ENCODE assay signal across 8 mouse cellular contexts in the genomic region with DNA sequence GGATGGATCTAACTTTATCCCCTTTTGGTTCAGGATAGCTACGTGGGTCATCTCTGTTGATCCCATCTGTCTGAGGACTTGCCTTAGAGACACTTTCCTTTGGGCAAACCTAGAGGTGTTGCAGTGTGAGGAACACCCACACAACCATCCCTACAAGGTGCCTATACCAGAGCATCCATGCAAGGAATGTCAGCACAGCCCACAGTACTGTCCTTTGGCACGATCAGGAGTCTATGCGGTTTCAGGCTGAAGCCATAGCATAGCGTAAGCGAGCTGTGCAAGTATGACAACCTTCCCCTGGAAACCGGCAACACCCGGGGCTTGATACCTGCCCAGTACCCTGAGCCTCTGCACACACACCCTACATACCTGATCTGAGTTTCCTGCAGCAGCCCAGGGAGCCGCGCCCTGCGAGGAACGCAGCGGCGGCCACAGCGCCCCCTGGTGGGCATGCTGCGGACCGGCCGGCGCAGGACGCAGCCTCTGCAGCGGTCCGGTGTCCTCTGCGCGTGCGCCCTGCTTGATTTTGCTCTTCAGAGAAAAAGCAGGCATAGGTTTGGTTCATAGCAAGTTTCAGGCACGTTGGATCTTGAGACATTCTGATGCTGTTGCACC.
DNase-seq lines count a peak whose midpoint lies in the region; ATAC-seq and TF ChIP-seq lines count a peak whose summit lies in the region.

No protein-coding gene starts in this region.

- TF ChIP-seq POLR2A in ES-Bruce4 (IDR thresholded peaks at IDR 0.05; ENCODE audit: insufficient read depth, low read length) = no peak
- no peak for TF ChIP-seq POLR2A in testis, adult 2 months (IDR thresholded peaks at IDR 0.05; ENCODE audit: control insufficient read depth, low read depth, low read length)

- H3K27ac ChIP-seq in ES-Bruce4 (ENCODE audit: insufficient read depth, low read length) = no peak overlapping the region
- no peak overlapping the region for H3K27ac ChIP-seq in forebrain, embryonic 16.5 days (ENCODE audit: low read length)
- no peak overlapping the region for H3K27ac ChIP-seq in liver, embryonic 16.5 days (ENCODE audit: low read length)
- peak overlapping the region; percentile 60 for H3K27ac ChIP-seq in neural tube, embryonic 15.5 days (replicated peaks)
- H3K27ac ChIP-seq in testis, adult 2 months (ENCODE audit: control insufficient read depth, insufficient read depth, low read depth, low read length) = no peak overlapping the region

- H3K9ac ChIP-seq in ES-Bruce4 (ENCODE audit: low read depth, poor library complexity, severe bottlenecking) = 0 out of 2 replicates have a peak overlapping the region, but pooled peaks have one; percentile 48
- peak overlapping the region; percentile 51 for H3K9ac ChIP-seq in forebrain, embryonic 16.5 days (replicated peaks; ENCODE audit: low read depth, low read length)
- H3K9ac ChIP-seq in liver, embryonic 16.5 days (ENCODE audit: low read depth, low read length) = no peak overlapping the region
- H3K9ac ChIP-seq in neural tube, embryonic 15.5 days (replicated peaks) = peak overlapping the region; percentile 33; the same call in 1 of the 2 replicates

- intact Hi-C loops in heart, postnatal 25 days (cut with DNase I) = no loop called here

- WGBS in forebrain, embryonic 16.5 days = 9% methylated on average over 25 of the region's 25 CpGs
- WGBS in liver, embryonic 16.5 days (ENCODE audit: insufficient replicate concordance) = 9% methylated on average over 25 of the region's 25 CpGs
- WGBS in neural tube, embryonic 15.5 days = 7% methylated on average over 25 of the region's 25 CpGs

- DNase-seq in cerebellum, adult 18-20 months = peak; percentile 84 to 93
- peak; percentile 46 for DNase-seq in heart, postnatal 25 days (ENCODE audit: low spot score)
- peak; percentile 80 for DNase-seq in layer of hippocampus, adult 11-12 months (ENCODE audit: low spot score)

- H3K36me3 ChIP-seq in ES-Bruce4 (ENCODE audit: control insufficient read depth, insufficient read depth, low read length, poor library complexity, severe bottlenecking) = no peaks in the 10 kb centered on the region
- H3K36me3 ChIP-seq in forebrain, embryonic 16.5 days (ENCODE audit: control insufficient read depth, insufficient read depth) = no peaks in the 10 kb centered on the region
- H3K36me3 ChIP-seq in liver, embryonic 16.5 days (ENCODE audit: control insufficient read depth, insufficient read depth) = no peaks in the 10 kb centered on the region
- no peaks in the 10 kb centered on the region for H3K36me3 ChIP-seq in neural tube, embryonic 15.5 days
- H3K36me3 ChIP-seq in testis, adult 2 months (ENCODE audit: control insufficient read depth, insufficient read depth, low read length) = no peaks in the 10 kb centered on the region

- H3K4me1 ChIP-seq in ES-Bruce4 (ENCODE audit: control insufficient read depth, insufficient read depth, low read length) = peaks cover 2% of the 10 kb centered on the region
- peaks cover 4% of the 10 kb centered on the region for H3K4me1 ChIP-seq in forebrain, embryonic 16.5 days (replicated peaks; ENCODE audit: control insufficient read depth, insufficient read depth, low read length)
- H3K4me1 ChIP-seq in liver, embryonic 16.5 days (ENCODE audit: control insufficient read depth, low read depth, low read length) = no peaks in the 10 kb centered on the region
- H3K4me1 ChIP-seq in neural tube, embryonic 15.5 days = peaks cover 18% of the 10 kb centered on the region
- H3K4me1 ChIP-seq in testis, adult 2 months (ENCODE audit: control insufficient read depth, insufficient read depth, low read length) = peaks cover 7% of the 10 kb centered on the region

- H3K9me3 ChIP-seq in ES-Bruce4 (replicated peaks; ENCODE audit: control insufficient read depth, insufficient read depth, low read length, poor library complexity, severe bottlenecking) = peaks cover 3% of the 10 kb centered on the region; the same call in 1 of the 2 replicates
- 0 out of 2 replicates have a peak, but pooled peaks cover 3% of the 10 kb centered on the region for H3K9me3 ChIP-seq in forebrain, embryonic 16.5 days (ENCODE audit: control insufficient read depth, low read length)
- peaks cover 2% of the 10 kb centered on the region; the same call in 1 of the 2 replicates for H3K9me3 ChIP-seq in liver, embryonic 16.5 days (replicated peaks; ENCODE audit: control insufficient read depth, low read length)
- H3K9me3 ChIP-seq in neural tube, embryonic 15.5 days (replicated peaks) = no peaks in the 10 kb centered on the region

- peak; percentile 95 for TF ChIP-seq CTCF in ES-Bruce4 (IDR thresholded peaks at IDR 0.05; ENCODE audit: low read depth, low read length)
- peak; percentile 97 for TF ChIP-seq CTCF in testis, adult 2 months (IDR thresholded peaks at IDR 0.05; ENCODE audit: control insufficient read depth, insufficient read depth, insufficient replicate concordance, low read depth, low read length)

- TF ChIP-seq EP300 in ES-Bruce4 (IDR thresholded peaks at IDR 0.05; ENCODE audit: insufficient read depth, low read depth, low read length) = no peak

- H3K27me3 ChIP-seq in ES-Bruce4 (ENCODE audit: control insufficient read depth, insufficient read depth, low read length, poor library complexity, severe bottlenecking) = no peaks in the 10 kb centered on the region
- H3K27me3 ChIP-seq in forebrain, embryonic 16.5 days (replicated peaks; ENCODE audit: control insufficient read depth, insufficient read depth, low read length) = no peaks in the 10 kb centered on the region
- no peaks in the 10 kb centered on the region for H3K27me3 ChIP-seq in liver, embryonic 16.5 days (ENCODE audit: control insufficient read depth, insufficient read depth, low read depth, low read length)
- no peaks in the 10 kb centered on the region for H3K27me3 ChIP-seq in neural tube, embryonic 15.5 days (replicated peaks)
- H3K27me3 ChIP-seq in testis, adult 2 months (ENCODE audit: control insufficient read depth, insufficient read depth, low read length) = no peaks in the 10 kb centered on the region

- peak; percentile 92 for ATAC-seq in forebrain, embryonic 16.5 days
- peak; percentile 41; the same call in 1 of the 2 replicates for ATAC-seq in liver, embryonic 16.5 days (ENCODE audit: low read depth)
- ATAC-seq in neural tube, embryonic 15.5 days (ENCODE audit: low FRiP score) = peak; percentile 90

- peak overlapping the region; percentile 37 for H3K4me3 ChIP-seq in ES-Bruce4 (ENCODE audit: low read depth, low read length)
- H3K4me3 ChIP-seq in forebrain, embryonic 16.5 days (replicated peaks; ENCODE audit: low read length) = peak overlapping the region; percentile 39
- H3K4me3 ChIP-seq in liver, embryonic 16.5 days (ENCODE audit: low read depth, low read length) = no peak overlapping the region
- peak overlapping the region; percentile 36 for H3K4me3 ChIP-seq in neural tube, embryonic 15.5 days (replicated peaks)
- H3K4me3 ChIP-seq in testis, adult 2 months (ENCODE audit: control insufficient read depth, low read depth, low read length) = peak overlapping the region; percentile 41

- H3K4me2 ChIP-seq in forebrain, embryonic 16.5 days (ENCODE audit: low read length) = peak overlapping the region; percentile 64
- no peak overlapping the region for H3K4me2 ChIP-seq in liver, embryonic 16.5 days (ENCODE audit: low read depth, low read length)
- peak overlapping the region; percentile 61 for H3K4me2 ChIP-seq in neural tube, embryonic 15.5 days

Comparison
In these comparisons a context has a peak if more than half of its experiments do, and no peak if none do; other contexts are left out.
1. ATAC-seq: peak in every context shown above with its lines; median percentile 92 in forebrain, embryonic 16.5 days; 90 in neural tube, embryonic 15.5 days; 41 in liver, embryonic 16.5 days.